Mouse (Mus musculus) cerebellum, adult 2 months (tissue): Measurements from ENCODE around the gene Rpia. TPM values are rescaled to one million over a fixed set of nuclear protein-coding genes. Genes with fewer than 3 reads are reported as not detected.

Experiments used
- DNase-seq, 2 experiments: peaks; one replicate each; pipeline ENCODE4 v3.0.0; 2021
- H3K27ac ChIP-seq: fragments of 200-500 bp; 2 replicates; pipeline ENCODE4 v1.5.1; 2012; ENCODE audit warnings: low read length, control low read depth, inconsistent platforms; ENCODE audit not compliant: insufficient read depth
- H3K27me3 ChIP-seq: fragments of 200-500 bp; 2 replicates; pipeline ENCODE4 v1.6.1; 2012; ENCODE audit warnings: inconsistent platforms, mild to moderate bottlenecking, low read length, moderate library complexity; ENCODE audit not compliant: control insufficient read depth, insufficient read depth
- H3K4me1 ChIP-seq: fragments of 200-500 bp; 2 replicates; pipeline ENCODE4 v1.6.1; 2011; ENCODE audit warnings: low read length; ENCODE audit not compliant: control insufficient read depth, insufficient read depth
- H3K4me3 ChIP-seq: fragments of 200-500 bp; replicated peaks from 2 replicates; pipeline ENCODE3; 2011; ENCODE audit warnings: mild to moderate bottlenecking, low read depth, low read length, control low read depth; ENCODE audit not compliant: insufficient read depth
- CTCF ChIP-seq: fragments of 200-500 bp; IDR thresholded peaks from 2 replicates; pipeline ENCODE4 v1.5.1; 2011; ENCODE audit warnings: low read depth, mild to moderate bottlenecking, control low read depth, low read length, moderate library complexity, borderline replicate concordance; ENCODE audit not compliant: insufficient read depth
- POLR2A ChIP-seq: fragments of 200-500 bp; IDR thresholded peaks from 2 replicates; pipeline ENCODE4 v1.6.1; 2011; ENCODE audit warnings: low read length, control low read depth, borderline replicate concordance; ENCODE audit not compliant: insufficient read depth
- WGBS: fragments of 180-500 bp; shearing (Covaris S2); methylation state at CpG from one replicate; pipeline ENCODE4 v1.1.7; 2018; 5-methylcytosine and 5-hydroxymethylcytosine counted together
- polyA plus RNA-seq: library from polyadenylated mRNA; depleted of rRNA; stranded (reverse); fragments of >200 nt; gene quantifications from 2 replicates; pipeline ENCODE4 v1.2.3, GENCODE M21; 2012

Rpia gene
- polyA plus RNA-seq, 1 experiment, result 18.4 TPM

DNA sequence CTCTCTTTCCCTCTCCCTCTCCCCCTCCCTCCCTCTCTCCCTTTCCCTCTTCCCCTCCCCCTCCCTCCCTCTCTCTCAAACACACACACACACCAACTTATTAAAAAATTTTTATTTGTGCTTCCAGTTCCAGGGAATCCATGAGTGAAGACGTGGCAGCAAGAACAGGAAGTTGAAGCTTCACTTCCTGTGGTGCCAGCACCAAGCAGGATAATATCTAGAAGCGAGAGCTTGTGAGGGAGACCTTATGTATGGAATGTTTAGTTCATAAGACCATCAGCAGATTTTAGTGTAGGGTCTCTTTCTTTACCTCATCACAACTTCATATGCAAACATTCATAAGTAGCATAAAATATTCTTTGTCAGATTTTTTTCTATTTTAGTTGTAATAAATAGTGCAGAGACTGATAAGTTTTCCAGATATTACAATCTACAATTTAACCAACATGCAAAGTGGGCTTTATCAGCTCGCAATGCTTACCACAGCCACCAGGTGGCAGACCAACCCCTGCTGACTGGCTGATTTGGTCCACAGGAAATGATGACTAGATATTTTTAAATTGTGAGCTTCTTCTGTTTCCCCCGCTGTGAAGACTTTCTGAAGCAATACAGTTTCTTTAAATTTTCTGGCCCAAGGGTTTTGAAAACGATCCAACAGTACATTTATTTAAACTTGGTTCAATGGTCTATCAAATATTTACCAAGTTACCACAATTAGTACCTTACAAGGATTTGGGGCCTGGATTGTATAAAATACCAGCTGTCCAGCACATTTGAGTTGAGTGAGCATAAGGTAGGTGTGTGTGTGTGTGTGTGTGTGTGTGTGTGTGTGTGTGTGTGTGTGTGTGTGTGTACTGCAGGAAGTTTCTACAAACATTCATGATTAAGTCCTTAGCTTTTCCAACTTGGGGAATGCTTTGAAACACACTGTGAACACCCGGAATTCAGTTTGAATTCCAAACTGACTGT, 19.8 kb upstream of the Rpia start:
- H3K4me3 ChIP-seq, result no peak overlapping the region
- TF ChIP-seq CTCF, result peak; percentile 91
- TF ChIP-seq POLR2A, result no peak
- H3K27me3 ChIP-seq, result no peaks in the 10 kb centered on the region
- no peak overlapping the region for H3K27ac ChIP-seq
- no peaks in the 10 kb centered on the region for H3K4me1 ChIP-seq
- WGBS, result 21% methylated on average over 6 of the region's 6 CpGs
- DNase-seq, result peak; percentile 69 to 82

DNA sequence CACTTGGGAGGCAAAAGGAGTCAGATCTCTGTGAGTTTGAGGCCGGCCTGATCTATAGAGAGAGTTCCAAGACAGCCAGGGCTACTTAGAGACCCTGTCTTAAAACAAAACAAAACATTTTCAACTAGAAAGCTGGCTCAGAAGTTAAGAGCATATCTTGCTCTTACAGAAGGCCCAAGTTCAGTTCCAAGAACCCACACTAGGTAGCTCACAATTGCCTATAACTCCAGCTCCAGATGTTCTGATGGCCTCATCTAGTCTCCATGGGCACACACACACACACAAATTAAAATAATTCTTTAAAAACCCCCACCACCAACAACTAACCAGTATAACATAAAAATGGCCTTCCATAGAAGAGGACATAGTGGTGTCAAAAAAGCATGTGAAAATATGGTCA, 18.5 kb upstream of the Rpia start:
- Histone ChIP-seq H3K27me3 (no peaks in the 10 kb centered on the region), H3K27ac (no peak overlapping the region), H3K4me1 (no peaks in the 10 kb centered on the region), H3K4me3 (no peak overlapping the region)
- no peak for DNase-seq
- no peak for TF ChIP-seq CTCF
- TF ChIP-seq POLR2A, result no peak
- WGBS, result 89% methylated on average over 1 of the region's 1 CpGs

DNA sequence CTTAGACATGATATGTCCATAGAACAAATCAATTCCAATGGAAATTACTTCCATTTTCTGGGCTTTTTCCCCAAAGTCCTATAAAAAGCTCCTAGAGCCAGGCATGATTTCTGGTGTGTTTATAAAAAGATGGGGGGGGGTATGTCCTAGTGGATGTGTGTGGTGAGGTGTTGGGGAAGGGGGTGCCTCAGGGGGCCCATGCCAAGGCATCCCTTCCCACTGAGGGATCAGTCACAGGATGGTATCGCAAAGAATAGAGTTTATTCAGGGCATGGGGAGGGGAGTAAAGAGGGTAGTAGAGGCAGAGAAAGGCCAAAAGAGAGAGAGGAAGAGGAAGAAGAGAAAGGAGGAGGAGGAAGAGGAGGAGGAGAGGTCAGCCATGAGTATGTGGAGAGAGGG, 14.5 kb upstream of the Rpia start:
- 25% methylated on average over 1 of the region's 1 CpGs for WGBS
- Histone ChIP-seq H3K27me3 (no peaks in the 10 kb centered on the region), H3K4me1 (no peaks in the 10 kb centered on the region), H3K4me3 (no peak overlapping the region), H3K27ac (no peak overlapping the region)
- DNase-seq, result no peak
- no peak for TF ChIP-seq POLR2A
- TF ChIP-seq CTCF, result no peak

DNA sequence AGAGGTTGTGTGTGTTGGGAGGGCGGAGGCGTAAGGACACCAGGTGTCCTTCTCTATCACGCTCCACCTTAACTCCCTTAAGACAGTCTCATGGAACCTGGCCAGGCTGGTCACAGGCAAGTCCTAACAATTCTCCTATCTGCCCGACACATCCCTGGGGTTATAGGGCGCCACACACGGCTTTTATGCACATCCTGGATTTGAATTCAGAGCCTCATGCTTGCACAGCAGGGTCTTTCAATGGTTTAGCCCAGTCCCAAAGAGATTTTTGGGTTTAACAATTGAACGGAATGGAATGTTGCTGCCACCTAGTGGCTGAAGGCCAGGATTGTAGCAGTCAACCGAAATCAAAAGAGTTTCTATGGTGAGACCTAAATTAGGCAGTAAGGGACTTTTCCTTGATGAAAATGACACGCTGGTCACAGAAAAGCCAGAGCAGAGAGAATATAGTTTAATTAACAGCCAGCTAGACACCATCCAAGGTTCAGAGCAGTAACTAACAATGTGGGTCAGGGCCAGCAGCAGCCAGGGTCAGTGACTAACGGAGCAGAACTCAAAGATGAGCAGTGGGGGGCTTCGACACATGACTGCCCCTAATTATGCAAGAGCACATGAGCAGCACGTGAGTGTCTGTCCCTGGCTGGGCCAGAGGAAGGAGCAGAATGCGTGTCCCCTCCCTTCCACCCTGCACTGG, 13.9 kb upstream of the Rpia start:
- peak; percentile 73 to 74 for DNase-seq
- H3K4me3 ChIP-seq, result peak overlapping the region; percentile 39
- H3K4me1 ChIP-seq, result no peaks in the 10 kb centered on the region
- TF ChIP-seq CTCF, result peak; percentile 36
- no peak for TF ChIP-seq POLR2A
- H3K27me3 ChIP-seq, result no peaks in the 10 kb centered on the region
- 5% methylated on average over 13 of the region's 13 CpGs for WGBS
- H3K27ac ChIP-seq, result no peak overlapping the region

DNA sequence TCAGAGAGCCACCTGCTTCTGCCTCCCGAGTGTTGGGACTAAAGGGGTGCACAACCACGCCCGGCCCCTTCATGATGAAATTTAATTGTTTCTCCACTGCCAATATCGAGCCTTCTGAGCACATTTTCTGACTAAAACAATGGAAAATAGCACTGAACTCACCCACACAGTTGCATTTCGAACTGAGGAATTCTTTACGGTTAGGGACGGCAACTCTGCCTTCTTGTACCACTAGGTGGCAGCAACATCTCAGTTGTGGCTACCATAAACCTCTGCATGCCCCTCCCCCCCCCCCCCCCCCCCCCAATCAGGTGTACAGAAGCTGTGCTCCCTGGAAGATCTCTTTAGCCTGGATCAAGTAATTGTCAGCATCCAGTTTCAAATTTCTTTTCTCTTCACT, 13.2 kb upstream of the Rpia start:
- H3K27ac ChIP-seq, result no peak overlapping the region
- no peak for TF ChIP-seq POLR2A
- TF ChIP-seq CTCF, result peak; percentile 55; the same call in 1 of the 2 replicates
- H3K27me3 ChIP-seq, result no peaks in the 10 kb centered on the region
- no peaks in the 10 kb centered on the region for H3K4me1 ChIP-seq
- DNase-seq, result peak; percentile 62 to 75
- no peak overlapping the region for H3K4me3 ChIP-seq
- 11% methylated on average over 7 of the region's 7 CpGs for WGBS

DNA sequence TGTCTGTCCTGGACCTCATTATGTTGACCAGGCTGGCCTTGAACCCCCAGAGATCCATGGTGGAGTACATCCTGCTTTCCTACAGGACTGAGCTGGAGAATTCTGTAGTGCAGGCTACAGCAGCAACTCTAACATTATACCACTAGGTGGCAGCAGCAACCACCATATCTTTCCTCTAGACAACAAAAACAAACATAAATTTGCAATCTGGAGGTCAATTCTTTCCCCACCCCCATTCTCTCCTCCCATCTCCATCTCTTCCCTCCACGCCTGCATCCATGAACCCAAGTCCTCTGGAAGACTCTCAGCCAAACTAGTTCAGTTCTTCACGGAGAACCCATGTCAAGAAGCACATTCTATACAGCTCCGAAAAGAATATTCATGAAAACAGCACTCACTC, 12.6 kb upstream of the Rpia start:
- Histone ChIP-seq H3K27ac (no peak overlapping the region), H3K4me3 (peak overlapping the region; percentile 23), H3K27me3 (no peaks in the 10 kb centered on the region), H3K4me1 (no peaks in the 10 kb centered on the region)
- WGBS, result 26% methylated on average over 3 of the region's 3 CpGs
- TF ChIP-seq POLR2A (no peak), CTCF (peak; percentile 55)
- peak; percentile 40 to 44 for DNase-seq

DNA sequence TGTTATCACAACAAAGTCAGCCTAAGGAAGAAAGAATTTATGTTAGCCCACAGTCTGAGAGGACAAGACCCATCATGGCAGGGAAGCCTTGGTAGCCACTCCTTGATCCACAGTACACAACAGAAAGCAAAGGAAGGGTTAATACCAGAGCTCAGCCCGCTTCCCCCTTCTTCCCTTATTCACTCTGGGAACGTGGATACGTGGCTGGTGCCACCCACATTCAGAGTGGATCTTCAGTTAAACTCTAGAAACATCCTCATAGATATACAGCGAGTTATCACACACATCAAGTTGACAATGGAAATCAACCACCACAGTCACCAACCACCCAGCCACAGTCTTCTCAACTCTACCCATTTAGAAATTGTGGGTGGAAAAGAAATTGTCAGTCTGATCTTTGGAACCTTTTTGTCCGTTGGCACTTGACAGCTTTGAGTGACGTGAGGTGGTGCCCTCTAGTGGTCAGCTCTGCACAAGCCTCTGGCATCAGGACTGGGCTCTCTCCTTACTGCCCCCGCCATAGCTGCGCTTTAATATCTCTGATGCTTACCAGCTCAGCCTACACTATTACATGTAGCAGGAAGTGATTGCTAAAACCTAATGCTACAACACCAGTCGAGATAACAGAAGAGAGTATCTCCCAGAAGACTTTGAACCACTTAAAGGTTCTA, 5.7 kb upstream of the Rpia start:
- Histone ChIP-seq H3K27ac (no peak overlapping the region), H3K27me3 (no peaks in the 10 kb centered on the region; the same call in 1 of the 2 replicates), H3K4me1 (no peaks in the 10 kb centered on the region), H3K4me3 (no peak overlapping the region)
- 16% methylated on average over 9 of the region's 9 CpGs for WGBS
- TF ChIP-seq POLR2A (no peak), CTCF (peak; percentile 87)
- peak; percentile 51 to 62 for DNase-seq

DNA sequence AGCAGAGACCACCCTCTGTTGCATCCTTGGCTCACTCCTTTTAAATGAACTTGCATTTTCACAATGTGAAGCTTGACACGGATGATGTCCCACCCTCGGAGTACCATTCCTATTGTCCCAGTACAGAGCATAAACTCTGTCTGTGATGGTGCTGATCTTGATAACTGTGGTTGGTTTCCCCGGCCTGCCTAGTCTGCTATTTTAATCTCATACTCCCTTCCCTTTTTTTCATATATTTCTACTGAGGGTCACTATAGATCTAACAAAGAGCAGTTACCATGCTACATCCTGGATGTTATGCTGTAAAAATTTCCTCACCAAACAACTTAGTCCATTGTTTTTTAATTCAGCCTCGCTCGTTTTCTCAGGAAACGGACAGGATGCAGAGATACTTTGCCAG, 4.9 kb upstream of the Rpia start:
- DNase-seq, result no peak
- 77% methylated on average over 6 of the region's 6 CpGs for WGBS
- no peaks in the 10 kb centered on the region for H3K4me1 ChIP-seq
- no peaks in the 10 kb centered on the region; the same call in 1 of the 2 replicates for H3K27me3 ChIP-seq
- no peak overlapping the region for H3K4me3 ChIP-seq
- H3K27ac ChIP-seq, result no peak overlapping the region
- TF ChIP-seq CTCF (no peak), POLR2A (no peak)
